9 mouse cellular contexts compared by ENCODE assay signal in genomic region chr1:64986120-64986519, GRCm38 (mm10). TPM values are rescaled to one million over a fixed set of nuclear protein-coding genes. Genes with fewer than 3 reads are reported as not detected.
DNase-seq lines count a peak whose midpoint lies in the region; ATAC-seq and TF ChIP-seq lines count a peak whose summit lies in the region.
"Had no signal": no experiment of that assay in that cellular context is flagged by ENCODE, and none has a peak within 500 bp of the region (broad histone marks: within the 10 kb centered on the region; RNA-seq: fewer than 3 reads in every experiment).

No protein-coding gene starts in this region.

- H3K79me2 ChIP-seq in heart, adult 2 months (replicated peaks; ENCODE audit: control insufficient read depth, insufficient read depth, low read length): no peaks in the 10 kb centered on the region

- ATAC-seq in midbrain, embryonic 13.5 days: 0 out of 2 replicates have a peak, but pooled peaks have one; percentile 50

- no peaks in the 10 kb centered on the region for H3K9me3 ChIP-seq in heart, embryonic 10.5 days
- H3K9me3 ChIP-seq in midbrain, embryonic 13.5 days: no peaks in the 10 kb centered on the region
- H3K9me3 ChIP-seq: limb, embryonic 13.5 days had no signal

- no peak overlapping the region for H3K4me3 ChIP-seq in heart, adult 2 months
- H3K4me3 ChIP-seq in heart, embryonic 10.5 days: no peak overlapping the region
- H3K4me3 ChIP-seq in midbrain, embryonic 13.5 days (replicated peaks): no peak overlapping the region
- H3K4me3 ChIP-seq: limb, embryonic 13.5 days had no signal

- TF ChIP-seq EP300 in heart, adult 2 months (IDR thresholded peaks at IDR 0.05; ENCODE audit: insufficient read depth, low read depth, low read length): no peak

- TF ChIP-seq CTCF in heart, adult 2 months (IDR thresholded peaks at IDR 0.05): peak; percentile 70

- no peaks in the 10 kb centered on the region for H3K27me3 ChIP-seq in heart, adult 2 months (ENCODE audit: control insufficient read depth, insufficient read depth, low read length)
- H3K27me3 ChIP-seq in heart, embryonic 10.5 days (ENCODE audit: insufficient read depth, poor library complexity, severe bottlenecking): no peaks in the 10 kb centered on the region
- no peaks in the 10 kb centered on the region for H3K27me3 ChIP-seq in midbrain, embryonic 13.5 days
- H3K27me3 ChIP-seq: limb, embryonic 13.5 days had no signal

- no peaks in the 10 kb centered on the region for H3K4me1 ChIP-seq in heart, adult 2 months (ENCODE audit: control insufficient read depth, insufficient read depth, low read length)
- no peaks in the 10 kb centered on the region for H3K4me1 ChIP-seq in heart, embryonic 10.5 days
- no peaks in the 10 kb centered on the region for H3K4me1 ChIP-seq in midbrain, embryonic 13.5 days (replicated peaks)
- H3K4me1 ChIP-seq: limb, embryonic 13.5 days had no signal

- no peak for TF ChIP-seq POLR2A in heart, adult 2 months (IDR thresholded peaks at IDR 0.05; ENCODE audit: insufficient read depth, low read depth, low read length)

- intact Hi-C loops in heart, adult 2 months (cut with DNase I): loop anchor here (1.0 to 5.0 kb wide), 3 partner anchors 69 to 369 kb away; partner anchors contain the start of gene Mettl21a

- 28% methylated on average over 7 of the region's 7 CpGs for WGBS in heart, adult 2 months
- 34% methylated on average over 7 of the region's 7 CpGs for WGBS in heart, embryonic 10.5 days
- 40% methylated on average over 7 of the region's 7 CpGs for WGBS in midbrain, embryonic 13.5 days

- no peak overlapping the region for H3K27ac ChIP-seq in heart, adult 2 months
- H3K27ac ChIP-seq in heart, embryonic 10.5 days: no peak overlapping the region
- H3K27ac ChIP-seq in midbrain, embryonic 13.5 days: no peak overlapping the region
- H3K27ac ChIP-seq: limb, embryonic 13.5 days had no signal

- no peak overlapping the region for H3K9ac ChIP-seq in heart, adult 2 months (ENCODE audit: low read depth, low read length)
- H3K9ac ChIP-seq in midbrain, embryonic 13.5 days (replicated peaks): no peak overlapping the region
- H3K9ac ChIP-seq: limb, embryonic 13.5 days had no signal

- no peak overlapping the region for H3K4me2 ChIP-seq in midbrain, embryonic 13.5 days (replicated peaks)
- H3K4me2 ChIP-seq: limb, embryonic 13.5 days had no signal

- peak; percentile 36 to 56 for DNase-seq in heart, adult 2 months
- no peak for DNase-seq in heart, embryonic 10.5 days (ENCODE audit: low spot score)
- peak; percentile 61 for DNase-seq in MEL-GATA-1-ER (ENCODE audit: extremely low read depth, low read depth)
- peak; percentile 45 to 78 for DNase-seq in cerebellum, postnatal 25 days
- peak; percentile 1 to 29 for DNase-seq in heart, adult 9 months (ENCODE audit: low spot score in 2 of 2)
- DNase-seq in left cerebral cortex, adult 11 months (ENCODE audit: low spot score): peak; percentile 58
- DNase-seq in spleen, postnatal 36 days (ENCODE audit: low spot score in 2 of 2): peak; percentile 63 to 71

- no peaks in the 10 kb centered on the region for H3K36me3 ChIP-seq in heart, adult 2 months (ENCODE audit: control insufficient read depth, insufficient read depth, low read length)
- H3K36me3 ChIP-seq in heart, embryonic 10.5 days: no peaks in the 10 kb centered on the region
- H3K36me3 ChIP-seq in midbrain, embryonic 13.5 days: no peaks in the 10 kb centered on the region
- H3K36me3 ChIP-seq: limb, embryonic 13.5 days had no signal

RNA-seq across cellular contexts. Expression of gene Plekhm3, which starts 29.5 kb away (rescaled TPM):
- 1 to 10 TPM; 6.8 to 6.9 TPM for total RNA-seq in heart, adult 2 months (2021)
- polyA plus RNA-seq in heart, adult 2 months (2012; rRNA removed): 3.3 and 4.7 TPM in 2 replicates
- 9.3 TPM in 2 replicates for polyA plus RNA-seq in heart, embryonic 10.5 days (2016; fragmentation: Nextera tagmentation; extraction: Ambion mirVana)
- 10.3 and 11.8 TPM in 2 replicates for polyA plus RNA-seq in midbrain, embryonic 13.5 days (2015; fragmentation: Nextera tagmentation; extraction: Ambion mirVana)

RNA-seq across cellular contexts. Expression of gene Akr1cl, which starts 46.4 kb away (rescaled TPM):
- total RNA-seq in heart, adult 2 months (2021): not detected
- 0.10 and 0.35 TPM in 2 replicates for polyA plus RNA-seq in heart, adult 2 months (2012; rRNA removed)
- 0.78 and 0.94 TPM in 2 replicates for polyA plus RNA-seq in heart, embryonic 10.5 days (2016; fragmentation: Nextera tagmentation; extraction: Ambion mirVana)
- 0.12 and 0.36 TPM in 2 replicates for polyA plus RNA-seq in midbrain, embryonic 13.5 days (2015; fragmentation: Nextera tagmentation; extraction: Ambion mirVana)
